Mouse (Mus musculus) left cerebral cortex, postnatal 25 days (tissue): ENCODE results near the gene Xirp1. TPM values are rescaled to one million over a fixed set of nuclear protein-coding genes. Genes with fewer than 3 reads are reported as not detected.

Source experiments
- DNase-seq, 2 experiments: peaks; one replicate each; pipeline ENCODE4 v3.0.0; 2022; ENCODE audit warnings: low spot score in 2 of 2, mixed read lengths in 1 of 2
- intact Hi-C: fragments of 180-260 bp; cut with DNase I; formaldehyde crosslinking; loops from one replicate; pipeline ENCODE4 v1.15.1; 2025
- total RNA-seq, 2 experiments: library from RNA; stranded (reverse); gene quantifications; 2 replicates each; pipeline ENCODE4 v1.2.3; 2021

The Xirp1 gene
- under 1 TPM; 0.11 TPM for total RNA-seq

- no peak for DNase-seq
- intact Hi-C loops = no loop called here
These were observed at the start of gene Xirp1 for GRCm38 (mm10) chr9:120023086-120023811. Gene Xirp1, minus strand, starts transcription at chr9:120023598.

- DNase-seq = peak; percentile 70 to 78
- intact Hi-C loops = loop anchor here (2.0 kb wide), 1 partner anchor 46 kb away; no protein-coding TSS in a partner anchor
These were observed 49.8 kb upstream of the Xirp1 start for GRCm38 (mm10) chr9:120073169-120073568.

GRCm38 (mm10) chr9:120071251-120071650 lies 47.9 kb upstream of the Xirp1 start:
- intact Hi-C loops = no loop called here
- DNase-seq = no peak

- DNase-seq = no peak
- intact Hi-C loops = no loop called here
These were observed 46.4 kb upstream of the Xirp1 start, which contains the start of gene Cx3cr1 for GRCm38 (mm10) chr9:120069779-120070178. Gene Cx3cr1, minus strand, starts transcription at chr9:120069879.

- intact Hi-C loops = no loop called here
- peak; percentile 17 to 54 for DNase-seq
These were observed 44.6 kb upstream of the Xirp1 start for GRCm38 (mm10) chr9:120068047-120068446.

GRCm38 (mm10) chr9:120067609-120068008 lies 44.2 kb upstream of the Xirp1 start:
- intact Hi-C loops = no loop called here
- no peak for DNase-seq

- no peak for DNase-seq
- intact Hi-C loops = no loop called here
These were observed 40.9 kb upstream of the Xirp1 start for GRCm38 (mm10) chr9:120064317-120064716.

GRCm38 (mm10) chr9:120058730-120059129 lies 35.3 kb upstream of the Xirp1 start:
- peak in 1 of 2 experiments; percentile 32 for DNase-seq
- intact Hi-C loops = no loop called here

- DNase-seq = no peak
- intact Hi-C loops = no loop called here
These were observed 32.8 kb upstream of the Xirp1 start for GRCm38 (mm10) chr9:120056201-120056600.

GRCm38 (mm10) chr9:120054545-120055277 lies 31.3 kb upstream of the Xirp1 start:
- intact Hi-C loops = no loop called here
- peak in 1 of 2 experiments; percentile 46 for DNase-seq

- intact Hi-C loops = no loop called here
These were observed 26.0 kb upstream of the Xirp1 start for GRCm38 (mm10) chr9:120049407-120049806.

GRCm38 (mm10) chr9:120048495-120048894 lies 25.1 kb upstream of the Xirp1 start:
- intact Hi-C loops = no loop called here
- DNase-seq = no peak

More at GRCm38 (mm10) chr9:120049407-120049806, 26.0 kb upstream of the Xirp1 start:
- no peak for DNase-seq

GRCm38 (mm10) chr9:120043115-120043514 lies 19.7 kb upstream of the Xirp1 start:
- intact Hi-C loops = no loop called here
- peak in 1 of 2 experiments; percentile 51 for DNase-seq

GRCm38 (mm10) chr9:120037414-120037813 lies 14.0 kb upstream of the Xirp1 start:
- intact Hi-C loops = no loop called here
- DNase-seq = peak in 1 of 2 experiments; percentile 69

GRCm38 (mm10) chr9:120034375-120034774 lies 11.0 kb upstream of the Xirp1 start:
- peak in 1 of 2 experiments; percentile 42 for DNase-seq
- intact Hi-C loops = no loop called here

- DNase-seq = no peak
- intact Hi-C loops = no loop called here
These were observed 9.3 kb upstream of the Xirp1 start for GRCm38 (mm10) chr9:120032710-120033109.

GRCm38 (mm10) chr9:120030421-120030820 lies 7.0 kb upstream of the Xirp1 start:
- no peak for DNase-seq
- intact Hi-C loops = no loop called here

GRCm38 (mm10) chr9:120029880-120030279 lies 6.5 kb upstream of the Xirp1 start:
- DNase-seq = no peak
- intact Hi-C loops = no loop called here

GRCm38 (mm10) chr9:120027401-120028151 lies 4.2 kb upstream of the Xirp1 start:
- intact Hi-C loops = loop anchor here (1.0 to 2.0 kb wide), 2 partner anchors 45 to 71 kb away; no protein-coding TSS in a partner anchor

GRCm38 (mm10) chr9:120024625-120025024 lies 1.2 kb upstream of the Xirp1 start:
- intact Hi-C loops = no loop called here
- no peak for DNase-seq

More at GRCm38 (mm10) chr9:120027401-120028151, 4.2 kb upstream of the Xirp1 start:
- DNase-seq = peak; percentile 46 to 65
